In genomic region chr10:116349004-116349403, GRCm38 (mm10) we compare ENCODE assay signal across 23 mouse cellular contexts.
"Had no signal": no experiment of that assay in that cellular context is flagged by ENCODE, and none has a peak within 500 bp of the region (broad histone marks: within the 10 kb centered on the region; RNA-seq: fewer than 3 reads in every experiment).

No protein-coding gene starts in this region.

- H3K9me3 ChIP-seq: embryonic facial prominence, embryonic 10.5 days; embryonic facial prominence, embryonic 12.5 days; embryonic facial prominence, embryonic 13.5 days; embryonic facial prominence, embryonic 15.5 days; forebrain, embryonic 10.5 days; forebrain, embryonic 12.5 days; forebrain, embryonic 13.5 days; forebrain, embryonic 15.5 days; heart, embryonic 10.5 days had no signal

- DNase-seq: cerebellum, postnatal 10 days; cerebellum, postnatal 14 days; cerebellum, postnatal 25 days; cerebellum, postnatal 36 days; embryo, embryonic 11 days; forebrain, postnatal 0 days; gastrocnemius, adult 2 months; gastrocnemius, postnatal 10 days; gastrocnemius, postnatal 14 days; gastrocnemius, postnatal 25 days; gastrocnemius, postnatal 36 days; heart, adult 18-20 months; heart, adult 2 months had no signal

- H3K36me3 ChIP-seq: embryonic facial prominence, embryonic 10.5 days; embryonic facial prominence, embryonic 12.5 days; embryonic facial prominence, embryonic 13.5 days; embryonic facial prominence, embryonic 15.5 days; forebrain, embryonic 10.5 days; forebrain, embryonic 12.5 days; forebrain, embryonic 15.5 days had no signal

- H3K27me3 ChIP-seq: embryonic facial prominence, embryonic 12.5 days; embryonic facial prominence, embryonic 13.5 days; embryonic facial prominence, embryonic 15.5 days; forebrain, embryonic 12.5 days; forebrain, embryonic 13.5 days; forebrain, embryonic 15.5 days had no signal

- H3K9ac ChIP-seq: embryonic facial prominence, embryonic 12.5 days; embryonic facial prominence, embryonic 13.5 days; embryonic facial prominence, embryonic 15.5 days; forebrain, embryonic 12.5 days; forebrain, embryonic 13.5 days; forebrain, embryonic 15.5 days; forebrain, postnatal 0 days had no signal

- H3K4me2 ChIP-seq: embryonic facial prominence, embryonic 12.5 days; embryonic facial prominence, embryonic 13.5 days; embryonic facial prominence, embryonic 15.5 days; forebrain, embryonic 12.5 days; forebrain, embryonic 13.5 days; forebrain, embryonic 15.5 days had no signal

- H3K4me3 ChIP-seq: embryonic facial prominence, embryonic 10.5 days; embryonic facial prominence, embryonic 12.5 days; embryonic facial prominence, embryonic 13.5 days; embryonic facial prominence, embryonic 15.5 days; erythroblast, embryonic 14.5 days; forebrain, embryonic 10.5 days; forebrain, embryonic 12.5 days; forebrain, embryonic 13.5 days; forebrain, embryonic 15.5 days; gastrocnemius, adult 2 months; heart, adult 2 months; heart, embryonic 10.5 days had no signal

- H3K4me1 ChIP-seq: embryonic facial prominence, embryonic 12.5 days; embryonic facial prominence, embryonic 13.5 days; embryonic facial prominence, embryonic 15.5 days; forebrain, embryonic 10.5 days; forebrain, embryonic 12.5 days; forebrain, embryonic 13.5 days had no signal

- H3K27ac ChIP-seq: embryonic facial prominence, embryonic 10.5 days; embryonic facial prominence, embryonic 12.5 days; embryonic facial prominence, embryonic 13.5 days; embryonic facial prominence, embryonic 15.5 days; forebrain, embryonic 10.5 days; forebrain, embryonic 12.5 days; forebrain, embryonic 13.5 days; forebrain, embryonic 15.5 days; gastrocnemius, adult 2 months; heart, adult 2 months; heart, embryonic 10.5 days had no signal
